Mouse (Mus musculus): Measurements from ENCODE around the gene Ankrd11. TPM values are rescaled to one million over a fixed set of nuclear protein-coding genes. Genes with fewer than 3 reads are reported as not detected.

Gene Ankrd11
- polyA plus RNA-seq, 1 experiment from 2014 or later, result 43.9 TPM

DNA sequence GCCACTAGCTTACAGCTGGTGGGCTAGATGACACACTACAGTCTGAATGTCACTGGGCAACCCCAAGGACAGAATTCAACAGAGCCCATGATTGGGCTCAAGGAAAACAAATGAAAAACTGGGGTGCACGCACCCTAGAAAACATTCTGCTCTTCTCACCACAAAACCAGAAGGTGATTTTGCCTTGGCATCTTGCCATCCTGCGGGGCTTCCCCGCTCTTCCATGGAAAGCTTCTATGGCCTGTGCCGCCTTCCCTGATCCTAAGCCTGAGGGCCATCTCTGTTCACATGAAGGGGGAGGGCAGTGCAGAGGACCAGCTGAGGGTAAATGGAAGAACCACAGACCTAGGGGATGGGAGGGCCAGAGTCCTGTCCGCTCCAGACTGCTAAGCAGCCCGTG lies 174.1 kb downstream of the Ankrd11 start:
- Histone ChIP-seq H3K4me1 (peaks cover 28% of the 10 kb centered on the region), H3K4me2 (no peak overlapping the region), H3K9ac (no peak overlapping the region), H3K9me3 (replicated peaks) (no peaks in the 10 kb centered on the region), H3K27ac (no peak overlapping the region), H3K36me3 (no peaks in the 10 kb centered on the region), H3K27me3 (replicated peaks) (peaks cover 31% of the 10 kb centered on the region), H3K4me3 (no peak overlapping the region)
- ATAC-seq, result no peak
- 82% methylated on average over 6 of the region's 6 CpGs for WGBS (ENCODE audit: insufficient replicate concordance)

DNA sequence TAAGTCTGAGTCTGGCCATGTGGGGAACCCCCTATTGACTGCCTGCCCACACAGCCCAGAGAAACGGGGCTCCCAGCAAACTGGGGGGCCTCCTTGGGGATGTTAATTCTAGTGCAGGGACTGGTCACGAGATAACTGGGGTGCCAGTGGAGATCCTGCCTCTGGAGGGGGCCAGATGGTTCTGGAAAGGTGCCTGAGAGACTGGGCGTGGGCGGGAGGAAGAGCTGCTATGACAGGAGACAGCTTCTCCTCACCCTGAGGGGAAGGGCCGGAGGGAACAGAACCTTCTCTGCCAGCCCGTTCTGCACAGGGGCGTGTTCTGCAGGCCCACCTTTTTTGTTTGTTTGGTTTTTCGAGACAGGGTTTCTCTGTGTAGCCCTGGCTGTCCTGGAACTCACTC lies 175.8 kb downstream of the Ankrd11 start:
- Histone ChIP-seq H3K4me2 (no peak overlapping the region), H3K36me3 (no peaks in the 10 kb centered on the region), H3K9ac (no peak overlapping the region), H3K27me3 (replicated peaks) (peaks cover 33% of the 10 kb centered on the region), H3K27ac (no peak overlapping the region), H3K4me1 (peaks cover 19% of the 10 kb centered on the region), H3K9me3 (replicated peaks) (no peaks in the 10 kb centered on the region), H3K4me3 (no peak overlapping the region)
- 52% methylated on average over 8 of the region's 8 CpGs for WGBS (ENCODE audit: insufficient replicate concordance)
- no peak for ATAC-seq

DNA sequence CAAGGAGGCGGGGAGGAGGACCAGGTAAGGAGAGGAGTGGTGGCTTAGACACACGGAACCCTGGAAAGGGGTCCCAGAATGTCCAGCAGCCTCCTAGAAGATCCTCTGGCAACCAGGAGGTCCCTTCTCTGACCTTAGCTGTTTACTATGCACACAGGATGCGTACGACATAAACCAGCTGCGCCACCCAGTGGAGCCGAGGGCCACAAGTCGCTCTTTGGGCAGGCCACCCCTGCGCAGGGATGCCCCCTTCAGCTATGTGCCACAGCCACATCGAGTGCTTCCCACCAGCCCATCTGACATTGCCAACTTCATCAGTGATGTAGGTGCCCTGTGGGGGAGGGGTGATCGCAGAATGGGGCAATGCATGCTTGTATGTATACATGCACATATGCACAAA lies 176.6 kb downstream of the Ankrd11 start:
- 70% methylated on average over 10 of the region's 10 CpGs for WGBS (ENCODE audit: insufficient replicate concordance)
- Histone ChIP-seq H3K9ac (no peak overlapping the region), H3K27ac (no peak overlapping the region), H3K36me3 (no peaks in the 10 kb centered on the region), H3K4me2 (peak overlapping the region; percentile 27; the same call in 1 of the 2 replicates), H3K27me3 (replicated peaks) (peaks cover 41% of the 10 kb centered on the region), H3K4me1 (peaks cover 12% of the 10 kb centered on the region), H3K9me3 (replicated peaks) (no peaks in the 10 kb centered on the region), H3K4me3 (no peak overlapping the region)
- no peak for ATAC-seq

DNA sequence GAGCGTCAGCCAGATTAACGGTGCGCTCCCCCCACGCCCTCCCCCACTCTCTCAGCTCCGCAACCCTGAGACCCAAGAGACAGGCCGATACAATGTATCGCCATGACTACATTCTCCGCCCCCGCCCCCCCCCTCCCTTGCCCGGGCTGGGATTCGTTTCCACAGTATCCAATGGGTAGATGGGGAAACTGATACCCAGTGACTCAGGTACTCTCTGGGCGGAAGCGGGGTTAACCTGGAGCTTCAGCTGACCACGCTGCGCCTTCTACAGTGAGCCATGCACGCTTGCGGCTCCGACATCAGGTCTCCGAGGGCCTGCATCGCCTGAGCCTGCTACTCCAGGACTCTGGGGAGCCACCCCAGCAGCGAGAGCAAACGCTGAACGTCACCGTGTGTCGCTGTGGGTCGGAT lies 177.4 kb downstream of the Ankrd11 start:
- Histone ChIP-seq H3K4me1 (peaks cover 12% of the 10 kb centered on the region), H3K27me3 (replicated peaks) (peaks cover 44% of the 10 kb centered on the region), H3K9ac (no peak overlapping the region), H3K9me3 (replicated peaks) (no peaks in the 10 kb centered on the region), H3K4me3 (0 out of 2 replicates have a peak overlapping the region, but pooled peaks have one; percentile 7), H3K36me3 (no peaks in the 10 kb centered on the region), H3K27ac (no peak overlapping the region), H3K4me2 (peak overlapping the region; percentile 27)
- WGBS (ENCODE audit: insufficient replicate concordance), result 62% methylated on average over 26 of the region's 26 CpGs
- ATAC-seq, result no peak

- Histone ChIP-seq H3K4me1 (peaks cover 12% of the 10 kb centered on the region), H3K4me2 (no peak overlapping the region), H3K4me3 (no peak overlapping the region), H3K27ac (no peak overlapping the region), H3K9me3 (replicated peaks) (no peaks in the 10 kb centered on the region), H3K27me3 (replicated peaks) (peaks cover 61% of the 10 kb centered on the region), H3K36me3 (no peaks in the 10 kb centered on the region), H3K9ac (no peak overlapping the region)
- ATAC-seq, result no peak
- WGBS (ENCODE audit: insufficient replicate concordance), result 38% methylated on average over 13 of the region's 13 CpGs
Measured at GRCm38 (mm10) chr8:122859843-122860242, 182.2 kb downstream of the Ankrd11 start.

GRCm38 (mm10) chr8:122856288-122856687 lies 185.8 kb downstream of the Ankrd11 start:
- Histone ChIP-seq H3K27ac (no peak overlapping the region), H3K4me2 (no peak overlapping the region), H3K9me3 (replicated peaks) (no peaks in the 10 kb centered on the region), H3K4me1 (peaks cover 9% of the 10 kb centered on the region), H3K36me3 (no peaks in the 10 kb centered on the region), H3K4me3 (no peak overlapping the region), H3K9ac (no peak overlapping the region), H3K27me3 (replicated peaks) (peaks cover 82% of the 10 kb centered on the region)
- peak; percentile 37; the same call in 1 of the 2 replicates for ATAC-seq
- WGBS (ENCODE audit: insufficient replicate concordance), result 66% methylated on average over 8 of the region's 8 CpGs

DNA sequence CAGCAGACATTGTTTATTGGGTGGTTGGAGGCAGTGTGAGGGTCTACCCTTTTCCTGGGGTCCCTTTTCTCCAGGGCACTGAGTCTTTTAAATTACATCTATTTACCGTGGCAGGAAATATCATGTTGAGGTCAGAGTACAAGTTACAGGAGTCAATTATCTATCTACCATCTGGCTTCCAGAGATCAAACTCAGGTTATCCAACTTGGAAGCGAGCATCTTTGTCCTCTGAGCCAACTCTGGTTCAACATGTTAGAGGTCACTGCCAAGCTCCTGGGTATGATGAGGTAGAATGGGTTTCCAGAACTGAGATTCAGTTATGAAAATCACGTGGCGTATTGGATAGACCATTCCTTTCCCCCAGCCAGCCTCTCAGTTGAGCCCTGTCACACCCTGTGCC lies 187.0 kb downstream of the Ankrd11 start:
- H3K4me3 ChIP-seq, result no peak overlapping the region
- H3K4me1 ChIP-seq, result peaks cover 6% of the 10 kb centered on the region
- WGBS (ENCODE audit: insufficient replicate concordance), result 69% methylated on average over 4 of the region's 4 CpGs
- no peak overlapping the region for H3K27ac ChIP-seq
- no peaks in the 10 kb centered on the region for H3K9me3 ChIP-seq (replicated peaks)
- no peak overlapping the region for H3K9ac ChIP-seq
- H3K36me3 ChIP-seq, result no peaks in the 10 kb centered on the region
- no peak for ATAC-seq
- no peak overlapping the region for H3K4me2 ChIP-seq
- H3K27me3 ChIP-seq (replicated peaks), result peaks cover 82% of the 10 kb centered on the region

GRCm38 (mm10) chr8:122854388-122854787 lies 187.7 kb downstream of the Ankrd11 start:
- WGBS (ENCODE audit: insufficient replicate concordance), result 60% methylated on average over 7 of the region's 7 CpGs

GRCm38 (mm10) chr8:122853340-122853771 lies 188.7 kb downstream of the Ankrd11 start:
- Histone ChIP-seq H3K9me3 (replicated peaks) (no peaks in the 10 kb centered on the region), H3K27me3 (replicated peaks) (peaks cover 94% of the 10 kb centered on the region)
- ATAC-seq, result no peak

More at GRCm38 (mm10) chr8:122854388-122854787, 187.7 kb downstream of the Ankrd11 start:
- Histone ChIP-seq H3K9ac (no peak overlapping the region), H3K27me3 (replicated peaks) (peaks cover 89% of the 10 kb centered on the region), H3K36me3 (no peaks in the 10 kb centered on the region), H3K9me3 (replicated peaks) (no peaks in the 10 kb centered on the region), H3K4me1 (no peaks in the 10 kb centered on the region; the same call in 1 of the 2 replicates), H3K27ac (no peak overlapping the region), H3K4me2 (no peak overlapping the region), H3K4me3 (no peak overlapping the region)
- no peak for ATAC-seq

DNA sequence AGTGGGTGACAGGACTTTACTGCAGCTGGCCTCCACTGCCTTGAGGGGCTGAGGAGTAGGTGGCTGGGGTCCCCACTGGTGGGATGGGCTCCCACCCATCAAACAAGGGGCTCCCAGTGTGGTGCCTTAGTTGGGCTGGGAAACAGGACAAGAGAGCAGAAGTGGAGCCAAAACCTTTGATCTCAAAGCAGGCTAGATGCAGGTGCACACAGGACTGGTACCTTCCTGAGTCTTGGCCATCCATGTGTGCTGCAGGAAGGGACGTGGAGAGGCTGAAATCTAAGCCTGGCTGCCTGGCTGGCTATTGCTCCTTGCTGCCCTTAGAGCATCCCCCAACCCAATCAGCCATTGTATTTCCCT lies 189.6 kb downstream of the Ankrd11 start:
- Histone ChIP-seq H3K4me1 (peaks cover 8% of the 10 kb centered on the region), H3K27ac (no peak overlapping the region), H3K4me2 (no peak overlapping the region), H3K9ac (no peak overlapping the region), H3K27me3 (replicated peaks) (peaks cover 97% of the 10 kb centered on the region), H3K36me3 (no peaks in the 10 kb centered on the region), H3K4me3 (no peak overlapping the region), H3K9me3 (replicated peaks) (no peaks in the 10 kb centered on the region)
- ATAC-seq, result no peak
- WGBS (ENCODE audit: insufficient replicate concordance), result 38% methylated on average over 1 of the region's 1 CpGs

More at GRCm38 (mm10) chr8:122853340-122853771, 188.7 kb downstream of the Ankrd11 start:
- H3K4me1 ChIP-seq, result peaks cover 3% of the 10 kb centered on the region
- H3K27ac ChIP-seq, result no peak overlapping the region
- H3K36me3 ChIP-seq, result no peaks in the 10 kb centered on the region
- no peak overlapping the region for H3K4me3 ChIP-seq
- H3K9ac ChIP-seq, result no peak overlapping the region
- 35% methylated on average over 11 of the region's 11 CpGs for WGBS (ENCODE audit: insufficient replicate concordance)
- H3K4me2 ChIP-seq, result no peak overlapping the region

DNA sequence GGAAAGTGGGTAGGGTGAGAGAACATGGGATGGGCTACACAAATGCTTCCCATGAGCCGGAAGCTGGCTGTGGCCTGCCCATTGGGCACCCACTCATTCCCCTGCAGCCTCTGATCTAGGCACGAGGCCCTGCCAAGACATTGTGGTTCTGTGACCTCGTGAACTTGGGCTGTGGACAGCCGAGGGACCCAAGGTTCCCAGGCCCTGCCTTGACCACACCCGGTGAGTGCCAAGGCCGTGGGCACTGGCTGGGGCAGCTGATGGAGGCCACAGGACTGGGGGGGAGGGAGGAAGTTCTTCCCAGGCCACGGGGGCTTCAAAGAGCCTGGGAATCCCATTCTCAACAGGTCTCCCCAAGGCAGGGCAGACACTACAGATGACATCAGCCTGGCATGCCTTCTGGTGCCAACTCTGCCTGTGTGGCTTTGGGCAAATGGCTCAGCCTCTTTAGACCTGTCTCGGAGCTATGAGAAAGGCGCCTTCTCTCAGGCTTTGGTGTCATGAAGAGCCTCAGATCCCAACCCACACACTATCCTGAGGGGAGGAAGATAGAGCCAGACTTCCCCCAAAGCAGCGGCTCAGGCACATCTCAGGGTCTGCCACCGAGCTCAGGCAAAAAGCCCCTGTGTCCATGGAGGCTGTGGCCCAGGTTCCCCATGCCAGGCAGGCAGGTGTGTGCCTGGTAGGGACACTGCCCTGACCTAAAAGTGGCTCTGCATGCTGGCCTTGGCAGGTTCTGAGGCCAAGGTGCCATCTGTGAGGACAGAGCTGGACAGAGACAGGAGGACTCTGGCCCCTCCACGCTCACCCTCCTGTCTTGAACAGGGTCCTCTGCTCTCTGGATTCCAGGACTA lies 190.2 kb downstream of the Ankrd11 start:
- Histone ChIP-seq H3K27ac (no peak overlapping the region), H3K9ac (no peak overlapping the region), H3K9me3 (replicated peaks) (no peaks in the 10 kb centered on the region), H3K36me3 (no peaks in the 10 kb centered on the region), H3K27me3 (replicated peaks) (peaks cover 97% of the 10 kb centered on the region), H3K4me2 (no peak overlapping the region), H3K4me1 (peaks cover 8% of the 10 kb centered on the region), H3K4me3 (no peak overlapping the region)
- no peak for ATAC-seq
- 62% methylated on average over 12 of the region's 12 CpGs for WGBS (ENCODE audit: insufficient replicate concordance)

DNA sequence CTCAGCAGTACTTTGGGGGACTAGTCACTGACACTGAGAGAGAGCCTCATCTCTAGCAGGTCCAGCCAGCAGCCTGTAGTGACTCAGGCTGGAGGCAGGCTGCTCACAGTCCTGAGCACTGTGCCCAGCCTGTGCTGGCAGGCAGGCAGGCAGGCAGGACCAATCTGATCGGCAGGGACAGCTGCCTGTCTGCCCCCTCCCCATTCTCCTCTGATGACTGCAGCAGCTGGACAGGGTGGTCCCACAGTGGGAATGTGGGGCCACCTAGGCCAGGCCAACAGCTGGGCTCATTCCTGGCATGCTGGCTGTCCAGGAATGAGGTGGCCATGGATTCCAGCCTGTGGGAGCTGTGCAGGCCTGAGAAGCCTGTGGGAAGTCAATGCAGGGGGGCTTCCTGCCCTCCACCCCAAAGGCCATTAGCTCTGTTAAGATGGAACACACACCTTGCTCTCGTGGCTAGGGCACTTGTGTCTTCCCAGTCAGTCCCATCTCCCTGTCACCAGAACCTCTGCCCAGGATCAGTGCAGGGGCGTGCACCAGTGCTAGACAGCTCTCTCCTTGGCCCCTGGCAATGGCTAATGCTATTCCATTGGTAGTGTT lies 191.3 kb downstream of the Ankrd11 start:
- 52% methylated on average over 3 of the region's 3 CpGs for whole genome bisulfite sequencing (ENCODE audit: insufficient replicate concordance)
- H3K27ac ChIP-seq, result no peak overlapping the region
- H3K4me3 ChIP-seq, result no peak overlapping the region
- peaks cover 8% of the 10 kb centered on the region for H3K4me1 ChIP-seq
- H3K9me3 ChIP-seq (replicated peaks), result no peaks in the 10 kb centered on the region
- no peak for ATAC-seq
- no peak overlapping the region for H3K9ac ChIP-seq
- peaks cover 98% of the 10 kb centered on the region for H3K27me3 ChIP-seq (replicated peaks)
- no peak overlapping the region for H3K4me2 ChIP-seq
- no peaks in the 10 kb centered on the region for H3K36me3 ChIP-seq

Data from liver, embryonic 12.5 days (tissue).